Mouse (Mus musculus): ENCODE data around the gene Zfp639.

GRCm38 (mm10) chr3:32490076-32490927 is 19.8 kb upstream of the Zfp639 start:
- no peak for TF ChIP-seq POLR2A (IDR thresholded peaks at IDR 0.05; ENCODE audit: borderline replicate concordance, control insufficient read depth, low read depth, low read length)
- no peak for TF ChIP-seq CTCF (IDR thresholded peaks at IDR 0.05; ENCODE audit: control insufficient read depth, insufficient read depth, low read length)
